Mouse (Mus musculus) hindbrain, postnatal 0 days (tissue): ENCODE results near the gene Mpp2. TPM values are rescaled to one million over a fixed set of nuclear protein-coding genes. Genes with fewer than 3 reads are reported as not detected.
A peak's percentile ranks its signal among the peaks of the same experiment; 100 is the strongest.

ENCODE experiments used
- ATAC-seq: fragments of 200-750 bp; cut with Nextera tagmentation; 2 replicates; pipeline ENCODE4 v1.8.0; 2017; ENCODE audit warnings: mild to moderate bottlenecking, moderate TSS enrichment, moderate library complexity
- DNase-seq: peaks from one replicate; pipeline ENCODE4 v3.0.0-alpha.2; 2015; ENCODE audit warnings: low spot score
- H3K27ac ChIP-seq: fragments of 300-500 bp; sonication (generic); 2 replicates; pipeline ENCODE4 v1.5.1; 2014; ENCODE audit warnings: mild to moderate bottlenecking
- H3K27me3 ChIP-seq: fragments of 300-500 bp; sonication (generic); 2 replicates; pipeline ENCODE4 v1.6.1; 2014; ENCODE audit warnings: low read length, mixed read lengths; ENCODE audit not compliant: insufficient read depth
- H3K36me3 ChIP-seq: fragments of 300-500 bp; sonication (generic); 2 replicates; pipeline ENCODE4 v1.6.1; 2014; ENCODE audit warnings: low read length, mixed read lengths; ENCODE audit not compliant: insufficient read depth
- H3K4me1 ChIP-seq: fragments of 300-500 bp; sonication (generic); 2 replicates; pipeline ENCODE4 v1.6.1; 2014; ENCODE audit warnings: antibody characterized with exemption, low read length, mixed read lengths; ENCODE audit not compliant: insufficient read depth
- H3K4me2 ChIP-seq: fragments of 300-500 bp; sonication (generic); 2 replicates; pipeline ENCODE4 v1.6.1; 2014; ENCODE audit warnings: low read depth, mild to moderate bottlenecking, low read length, moderate library complexity, mixed read lengths
- H3K4me3 ChIP-seq: fragments of 300-500 bp; sonication (generic); 2 replicates; pipeline ENCODE4 v1.5.1; 2014; ENCODE audit warnings: low read length
- H3K9ac ChIP-seq: fragments of 300-500 bp; sonication (generic); replicated peaks from 2 replicates; pipeline ENCODE4 v1.6.1; 2014; ENCODE audit warnings: mild to moderate bottlenecking, low read length, moderate library complexity, mixed read lengths
- H3K9me3 ChIP-seq: fragments of 300-500 bp; sonication (generic); 2 replicates; pipeline ENCODE4 v1.6.1; 2016; ENCODE audit warnings: low read length, mixed read lengths
- CTCF ChIP-seq: IDR thresholded peaks from 2 replicates; pipeline ENCODE4 v1.5.1; 2016; ENCODE audit warnings: antibody characterized with exemption, control low read depth, low read depth
- WGBS: fragments of 180-500 bp; shearing (Covaris S2); extraction: QIAGEN DNeasy Blood & Tissue Kit; methylation state at CpG from one replicate; pipeline ENCODE4 v1.1.7; 2014; 5-methylcytosine and 5-hydroxymethylcytosine counted together
- polyA plus RNA-seq: library from polyadenylated mRNA; unstranded; fragments of >200 nt; fragmentation: Nextera tagmentation; extraction: Ambion mirVana; gene quantifications from 2 replicates; pipeline ENCODE4 v1.2.1, GENCODE M21; 2015
- total RNA-seq: library from RNA; depleted of rRNA; stranded (reverse); fragments of >200 nt; gene quantifications from 2 replicates; pipeline ENCODE4 v1.2.3, GENCODE M21; 2014

The Mpp2 gene
- total and polyA plus RNA-seq, 2 experiments from 2014 or later = 26.0 to 49.9 TPM

GRCm38 (mm10) chr11:102019736-102020135, 68.6 kb downstream of the Mpp2 start:
- no peak for ATAC-seq
- Histone ChIP-seq H3K4me2 (no peak overlapping the region), H3K4me1 (no peaks in the 10 kb centered on the region), H3K36me3 (peaks cover 5% of the 10 kb centered on the region), H3K9ac (no peak overlapping the region), H3K27ac (no peak overlapping the region), H3K9me3 (no peaks in the 10 kb centered on the region), H3K4me3 (no peak overlapping the region), H3K27me3 (no peaks in the 10 kb centered on the region)
- no peak for DNase-seq
- no peak for TF ChIP-seq CTCF
- 46% methylated on average over 9 of the region's 9 CpGs for WGBS

GRCm38 (mm10) chr11:102016136-102016535, 72.2 kb downstream of the Mpp2 start:
- ATAC-seq (no peak), DNase-seq (no peak)
- H3K9me3 ChIP-seq = no peaks in the 10 kb centered on the region
- H3K27me3 ChIP-seq = no peaks in the 10 kb centered on the region
- H3K4me3 ChIP-seq = no peak overlapping the region
- H3K4me1 ChIP-seq = no peaks in the 10 kb centered on the region
- TF ChIP-seq CTCF = no peak
- H3K4me2 ChIP-seq = no peak overlapping the region
- H3K9ac ChIP-seq = no peak overlapping the region
- 77% methylated on average over 1 of the region's 1 CpGs for whole genome bisulfite sequencing
- 0 out of 2 replicates have a peak, but pooled peaks cover 4% of the 10 kb centered on the region for H3K36me3 ChIP-seq
- no peak overlapping the region for H3K27ac ChIP-seq

DNA sequence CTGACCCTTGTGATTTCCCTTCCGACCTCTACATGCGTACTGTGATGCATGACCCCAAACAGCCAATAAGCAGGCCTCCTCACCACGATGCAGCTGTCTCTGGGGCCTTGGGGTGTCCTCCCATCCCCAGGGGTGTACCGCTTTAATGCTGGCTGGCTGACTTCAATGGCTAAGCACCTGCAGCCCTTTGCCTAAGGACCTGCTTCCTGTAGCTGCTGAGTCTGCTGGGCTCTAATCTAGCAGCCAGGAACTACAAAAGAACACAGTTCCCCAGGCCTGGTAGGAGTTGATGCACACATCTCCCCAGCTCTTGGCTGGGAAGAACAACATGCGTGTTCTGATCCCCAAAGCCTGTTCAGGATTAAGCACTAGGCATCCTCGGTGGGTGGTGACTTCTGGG, 72.8 kb downstream of the Mpp2 start:
- Histone ChIP-seq H3K27me3 (no peaks in the 10 kb centered on the region), H3K4me1 (no peaks in the 10 kb centered on the region), H3K9me3 (no peaks in the 10 kb centered on the region), H3K4me2 (no peak overlapping the region), H3K4me3 (no peak overlapping the region), H3K36me3 (0 out of 2 replicates have a peak, but pooled peaks cover 4% of the 10 kb centered on the region), H3K27ac (no peak overlapping the region), H3K9ac (no peak overlapping the region)
- DNase-seq (no peak), ATAC-seq (no peak)
- TF ChIP-seq CTCF = no peak
- WGBS = 53% methylated on average over 6 of the region's 6 CpGs

GRCm38 (mm10) chr11:102013201-102013600, 75.1 kb downstream of the Mpp2 start:
- Histone ChIP-seq H3K4me1 (0 out of 2 replicates have a peak, but pooled peaks cover 4% of the 10 kb centered on the region), H3K9ac (no peak overlapping the region), H3K27ac (no peak overlapping the region), H3K36me3 (peaks cover 13% of the 10 kb centered on the region; the same call in 1 of the 2 replicates), H3K4me3 (no peak overlapping the region), H3K4me2 (no peak overlapping the region), H3K27me3 (no peaks in the 10 kb centered on the region), H3K9me3 (no peaks in the 10 kb centered on the region)
- ATAC-seq = no peak
- DNase-seq = no peak
- no peak for TF ChIP-seq CTCF
- WGBS = 82% methylated on average over 8 of the region's 8 CpGs

- no peaks in the 10 kb centered on the region for H3K9me3 ChIP-seq
- no peak overlapping the region for H3K27ac ChIP-seq
- no peak overlapping the region for H3K4me2 ChIP-seq
- DNase-seq (no peak), ATAC-seq (no peak)
- no peaks in the 10 kb centered on the region for H3K27me3 ChIP-seq
- 0 out of 2 replicates have a peak, but pooled peaks cover 4% of the 10 kb centered on the region for H3K4me1 ChIP-seq
- WGBS = 59% methylated on average over 8 of the region's 8 CpGs
- no peak overlapping the region for H3K9ac ChIP-seq
- TF ChIP-seq CTCF = no peak
- H3K36me3 ChIP-seq = peaks cover 23% of the 10 kb centered on the region; the same call in 1 of the 2 replicates
- H3K4me3 ChIP-seq = no peak overlapping the region
Measured at GRCm38 (mm10) chr11:102011510-102011909, 76.8 kb downstream of the Mpp2 start.

DNA sequence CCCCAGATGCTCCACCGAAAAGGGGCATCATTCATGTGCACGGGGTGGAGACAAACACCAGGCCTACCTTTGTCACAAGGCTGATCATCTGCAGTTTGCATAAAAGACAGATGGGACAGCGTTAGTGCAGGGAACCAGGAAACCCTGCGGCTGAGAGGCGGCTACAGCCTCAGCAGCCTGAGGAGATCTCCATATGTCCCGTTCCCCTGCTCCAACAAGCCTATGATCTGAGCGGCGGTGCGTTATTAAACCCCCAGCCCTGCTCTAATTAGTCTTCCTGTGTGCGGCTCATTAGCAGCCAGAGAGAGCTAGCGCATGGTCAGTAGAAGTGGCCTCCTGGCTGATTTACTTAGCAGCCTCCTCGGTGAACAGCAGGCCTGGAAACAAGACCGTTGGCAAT, 78.2 kb downstream of the Mpp2 start:
- 31% methylated on average over 13 of the region's 13 CpGs for WGBS

DNA sequence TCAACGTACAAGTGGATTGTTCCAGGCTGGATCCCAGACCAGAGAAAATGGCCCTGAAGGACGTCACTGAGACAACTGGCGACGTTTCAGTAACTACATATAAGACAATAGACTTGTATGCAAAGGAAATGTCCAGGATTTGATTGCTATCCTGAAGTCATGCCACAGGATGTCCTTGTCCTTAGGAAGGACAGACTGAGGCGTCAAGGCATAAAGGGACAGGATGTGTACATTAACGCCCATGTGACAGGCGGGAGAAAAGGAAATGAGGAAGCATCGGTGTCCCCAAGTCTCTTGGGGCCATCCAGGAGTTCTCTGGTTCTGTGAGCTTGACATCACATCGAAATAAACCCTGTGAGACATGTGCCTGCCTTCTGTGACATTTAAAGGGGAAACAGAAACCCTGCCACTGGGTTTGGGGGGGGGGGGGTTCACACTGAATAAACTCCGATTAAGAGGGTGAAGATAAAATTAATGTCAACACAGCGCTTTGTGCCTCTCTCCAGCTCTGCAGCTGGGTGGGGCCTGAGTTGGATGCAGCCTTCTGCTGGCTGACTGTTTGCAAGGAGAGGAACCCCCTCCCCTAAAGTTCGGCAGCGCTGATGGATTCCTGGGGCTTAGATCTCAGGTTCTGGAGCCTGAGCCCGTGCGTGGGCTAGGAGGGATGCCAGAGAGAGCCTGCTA, 79.2 kb downstream of the Mpp2 start:
- no peak overlapping the region for H3K4me3 ChIP-seq
- no peak overlapping the region for H3K9ac ChIP-seq
- H3K4me1 ChIP-seq = 0 out of 2 replicates have a peak, but pooled peaks cover 4% of the 10 kb centered on the region
- peaks cover 23% of the 10 kb centered on the region; the same call in 1 of the 2 replicates for H3K36me3 ChIP-seq
- no peak for TF ChIP-seq CTCF
- H3K9me3 ChIP-seq = no peaks in the 10 kb centered on the region
- H3K27ac ChIP-seq = peak overlapping the region; percentile 74
- ATAC-seq (no peak), DNase-seq (no peak)
- 74% methylated on average over 15 of the region's 15 CpGs for WGBS
- no peak overlapping the region for H3K4me2 ChIP-seq
- H3K27me3 ChIP-seq = no peaks in the 10 kb centered on the region

More for the DNA sequence above, 78.2 kb downstream of the Mpp2 start:
- no peaks in the 10 kb centered on the region for H3K27me3 ChIP-seq
- H3K36me3 ChIP-seq = peaks cover 23% of the 10 kb centered on the region; the same call in 1 of the 2 replicates
- no peak overlapping the region for H3K4me3 ChIP-seq
- ATAC-seq (peak; percentile 87), DNase-seq (peak; percentile 82)
- TF ChIP-seq CTCF = no peak
- H3K27ac ChIP-seq = peak overlapping the region; percentile 74
- 0 out of 2 replicates have a peak, but pooled peaks cover 4% of the 10 kb centered on the region for H3K4me1 ChIP-seq
- no peaks in the 10 kb centered on the region for H3K9me3 ChIP-seq
- H3K9ac ChIP-seq = peak overlapping the region; percentile 21; the same call in 1 of the 2 replicates
- no peak overlapping the region for H3K4me2 ChIP-seq
